Mouse (Mus musculus) cortical plate, adult 2 months (tissue): ENCODE data around the gene Rhox8.

Source experiments
- CTCF ChIP-seq: fragments of 200-500 bp; IDR thresholded peaks from 2 replicates; pipeline ENCODE4 v1.5.1; 2011; ENCODE audit warnings: mild to moderate bottlenecking, control low read depth, low read length; ENCODE audit not compliant: insufficient read depth; ENCODE audit errors: extremely low read depth
- POLR2A ChIP-seq: fragments of 200-500 bp; IDR thresholded peaks from 2 replicates; pipeline ENCODE4 v1.6.1; 2011; ENCODE audit warnings: mild to moderate bottlenecking, low read length, control low read depth; ENCODE audit not compliant: insufficient read depth; ENCODE audit errors: extremely low read depth

DNA sequence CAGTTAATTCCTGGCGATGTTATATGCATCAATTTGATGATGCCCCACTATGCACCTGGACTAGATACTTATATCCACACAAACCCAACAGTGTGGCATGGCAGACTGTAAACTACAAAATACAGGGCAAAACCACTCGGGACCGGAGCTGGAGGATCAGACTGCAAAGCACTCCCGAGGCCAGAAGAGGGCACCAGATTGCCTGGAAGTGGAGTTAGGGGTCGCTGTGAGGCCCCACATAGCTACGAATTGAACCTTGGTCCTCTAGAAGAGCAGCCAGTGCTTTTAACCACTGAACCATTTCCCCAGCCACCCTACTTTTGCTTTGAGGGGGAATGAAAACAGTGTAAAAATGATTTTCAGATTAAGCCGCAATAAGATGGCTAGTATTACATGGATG, 29.8 kb upstream of the Rhox8 start:
- TF ChIP-seq CTCF, result no peak
- TF ChIP-seq POLR2A, result no peak
